Mouse (Mus musculus) layer of hippocampus, adult 11-12 months (tissue): ENCODE results near the gene Aldh3a2.
A peak's percentile ranks its signal among the peaks of the same experiment; 100 is the strongest.

ENCODE experiments used
- DNase-seq: peaks from one replicate; pipeline ENCODE4 v3.0.0; 2022; ENCODE audit warnings: low spot score

Gene Aldh3a2

GRCm38 (mm10) chr11:61273928-61274327, 6.7 kb upstream of the Aldh3a2 start:
- no peak for DNase-seq

- DNase-seq: no peak
These were observed 4.3 kb upstream of the Aldh3a2 start for GRCm38 (mm10) chr11:61271612-61272011.

GRCm38 (mm10) chr11:61270406-61270805, 3.1 kb upstream of the Aldh3a2 start:
- DNase-seq: no peak

GRCm38 (mm10) chr11:61268626-61269349, 1.5 kb upstream of the Aldh3a2 start:
- DNase-seq: no peak

- DNase-seq: no peak
These were observed 3.4 kb downstream of the Aldh3a2 start for GRCm38 (mm10) chr11:61263841-61264240.

- DNase-seq: no peak
These were observed 4.7 kb downstream of the Aldh3a2 start for GRCm38 (mm10) chr11:61262516-61262915.

GRCm38 (mm10) chr11:61259106-61259505, 8.2 kb downstream of the Aldh3a2 start:
- DNase-seq: no peak

GRCm38 (mm10) chr11:61252807-61253206, 14.5 kb downstream of the Aldh3a2 start:
- DNase-seq: no peak

GRCm38 (mm10) chr11:61251741-61252140, 15.5 kb downstream of the Aldh3a2 start:
- no peak for DNase-seq

GRCm38 (mm10) chr11:61244406-61244805, 22.9 kb downstream of the Aldh3a2 start:
- no peak for DNase-seq

GRCm38 (mm10) chr11:61236015-61236414, 31.2 kb downstream of the Aldh3a2 start:
- no peak for DNase-seq

GRCm38 (mm10) chr11:61234174-61234573, 33.1 kb downstream of the Aldh3a2 start:
- no peak for DNase-seq

- DNase-seq: peak; percentile 64
These were observed 35.9 kb downstream of the Aldh3a2 start for GRCm38 (mm10) chr11:61231329-61231728.

- no peak for DNase-seq
These were observed 38.9 kb downstream of the Aldh3a2 start for GRCm38 (mm10) chr11:61228406-61228805.

- no peak for DNase-seq
These were observed 39.4 kb downstream of the Aldh3a2 start for GRCm38 (mm10) chr11:61227816-61228215.

GRCm38 (mm10) chr11:61225941-61226412, 41.3 kb downstream of the Aldh3a2 start:
- DNase-seq: peak; percentile 60

- DNase-seq: no peak
These were observed 41.8 kb downstream of the Aldh3a2 start for GRCm38 (mm10) chr11:61225511-61225910.

- no peak for DNase-seq
These were observed 42.4 kb downstream of the Aldh3a2 start for GRCm38 (mm10) chr11:61224907-61225306.

- DNase-seq: no peak
These were observed 43.0 kb downstream of the Aldh3a2 start for GRCm38 (mm10) chr11:61224234-61224744.

GRCm38 (mm10) chr11:61222971-61223745, 44.1 kb downstream of the Aldh3a2 start:
- no peak for DNase-seq

- no peak for DNase-seq
These were observed 45.3 kb downstream of the Aldh3a2 start for GRCm38 (mm10) chr11:61222007-61222406.

GRCm38 (mm10) chr11:61220156-61220881, 46.9 kb downstream of the Aldh3a2 start:
- DNase-seq: no peak
